Mouse (Mus musculus): ENCODE results near the gene Crybg2.

DNA sequence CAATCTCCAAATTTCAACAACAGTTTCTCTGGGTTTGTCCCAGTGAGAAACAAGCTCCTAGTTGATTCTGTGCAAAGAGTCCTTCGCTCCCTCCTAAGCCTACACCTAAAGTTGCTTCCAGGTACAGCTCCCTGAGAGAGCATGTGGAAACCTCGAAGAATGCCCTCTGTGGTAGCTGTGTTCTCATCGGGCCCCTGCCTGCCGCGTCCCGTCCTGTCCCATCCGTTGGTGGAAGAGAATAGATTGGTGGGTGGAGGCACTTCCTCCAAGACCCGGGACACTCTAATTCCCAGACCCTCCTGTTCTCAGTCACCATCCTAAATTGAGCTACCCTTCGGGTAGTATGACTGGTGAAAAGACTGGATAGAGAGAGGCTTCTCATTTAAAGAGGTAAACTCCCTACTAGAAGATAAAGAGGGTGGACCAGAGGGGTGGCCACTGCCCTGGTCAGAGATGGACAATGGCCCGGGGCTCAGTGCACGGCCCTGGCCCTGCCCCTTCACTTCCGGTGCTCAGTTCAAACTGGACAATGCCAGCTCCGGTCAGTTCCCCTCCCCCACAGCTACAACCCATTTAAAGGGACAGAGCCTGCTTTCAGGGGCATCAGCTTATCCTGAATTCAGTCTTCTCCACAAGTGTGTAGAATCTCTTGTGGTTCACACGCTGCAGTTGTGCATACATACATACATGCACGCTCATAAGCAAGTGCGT, 40.8 kb upstream of the Crybg2 start:
- TF ChIP-seq EP300 (optimal IDR thresholded peaks at IDR 0.05) = no peak
- TF ChIP-seq CTCF (IDR thresholded peaks at IDR 0.05; ENCODE audit: low read depth) = no peak

Data from stomach, postnatal 0 days (tissue).